Mouse (Mus musculus) NIH3T3 (cell line): ENCODE results near the gene Lrrc71.

ENCODE experiments used
- DNase-seq: peaks from one replicate; pipeline ENCODE4 v3.0.0-alpha.2; 2012; ENCODE audit warnings: low read depth

The Lrrc71 gene

DNA sequence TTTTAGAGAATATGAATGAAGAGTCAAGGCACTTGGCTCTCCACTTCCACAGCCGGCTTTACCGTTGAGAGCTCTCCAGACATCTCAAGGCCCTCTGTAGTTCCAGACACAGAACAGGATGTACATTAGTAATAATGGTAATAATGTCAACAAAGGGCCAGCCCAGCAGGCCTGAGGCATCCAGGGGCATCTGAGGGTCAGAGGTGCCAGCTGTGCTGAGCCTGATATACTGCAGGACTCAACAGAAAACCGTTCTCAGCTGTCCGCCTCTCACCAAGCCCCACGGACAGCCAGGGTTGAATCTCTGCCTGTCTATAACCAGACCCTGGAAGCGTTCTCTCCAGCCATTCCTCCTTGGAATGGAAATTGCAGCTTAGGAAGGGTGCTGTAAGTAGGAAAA lies 23.9 kb downstream of the Lrrc71 start:
- DNase-seq = no peak

DNA sequence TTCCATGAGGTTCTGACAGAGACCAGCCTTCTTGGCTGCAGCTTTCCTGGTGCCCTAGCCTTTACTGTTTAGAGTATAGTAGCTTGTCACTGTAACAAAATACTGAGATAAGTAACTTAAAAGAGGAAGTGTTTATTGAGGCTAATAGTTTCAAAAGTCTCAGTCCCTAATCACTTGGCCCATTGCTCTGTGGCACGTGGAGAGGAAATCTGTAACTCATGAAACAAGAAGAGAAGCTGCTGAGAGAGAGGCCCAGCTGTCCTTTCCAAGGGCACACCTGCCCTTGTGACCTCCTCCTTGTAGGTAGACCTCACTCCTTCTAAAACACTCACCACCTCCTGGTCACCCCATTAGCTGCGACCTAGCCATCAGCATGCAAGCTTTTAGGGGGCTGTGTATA lies 29.9 kb downstream of the Lrrc71 start:
- DNase-seq = no peak
